Mouse (Mus musculus): ENCODE measurements around the gene Luzp1.

The Luzp1 gene

GRCm38 (mm10) chr4:136546279-136547045, 76.9 kb downstream of the Luzp1 start:
- DNase-seq (ENCODE audit: low read depth), result no peak

GRCm38 (mm10) chr4:136547721-136548120, 78.2 kb downstream of the Luzp1 start:
- no peak for DNase-seq (ENCODE audit: low read depth)

- DNase-seq (ENCODE audit: low read depth), result no peak
Observed at GRCm38 (mm10) chr4:136548381-136548801, 78.8 kb downstream of the Luzp1 start.

- no peak for DNase-seq (ENCODE audit: low read depth)
Observed at GRCm38 (mm10) chr4:136553108-136553507, 83.5 kb downstream of the Luzp1 start.

DNA sequence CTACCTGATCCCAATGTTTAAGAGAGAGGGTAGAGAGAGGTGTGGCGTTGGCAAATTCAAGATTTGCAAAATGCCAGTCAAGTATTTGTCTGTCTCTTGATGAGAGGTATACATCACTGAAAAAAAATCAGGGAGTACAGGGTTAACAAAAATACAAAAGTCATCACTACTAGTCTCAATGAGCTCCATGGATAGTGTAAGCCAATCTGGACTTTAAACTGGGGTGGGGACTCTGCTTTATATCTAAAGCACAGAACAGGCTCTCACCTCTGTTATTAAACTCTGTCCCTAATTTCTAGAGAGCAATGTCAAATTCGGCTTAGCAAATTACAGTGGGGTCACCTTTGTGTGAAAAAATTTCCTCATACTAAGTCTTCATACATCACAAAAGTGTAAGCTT, 88.1 kb downstream of the Luzp1 start:
- DNase-seq (ENCODE audit: low read depth), result no peak

DNA sequence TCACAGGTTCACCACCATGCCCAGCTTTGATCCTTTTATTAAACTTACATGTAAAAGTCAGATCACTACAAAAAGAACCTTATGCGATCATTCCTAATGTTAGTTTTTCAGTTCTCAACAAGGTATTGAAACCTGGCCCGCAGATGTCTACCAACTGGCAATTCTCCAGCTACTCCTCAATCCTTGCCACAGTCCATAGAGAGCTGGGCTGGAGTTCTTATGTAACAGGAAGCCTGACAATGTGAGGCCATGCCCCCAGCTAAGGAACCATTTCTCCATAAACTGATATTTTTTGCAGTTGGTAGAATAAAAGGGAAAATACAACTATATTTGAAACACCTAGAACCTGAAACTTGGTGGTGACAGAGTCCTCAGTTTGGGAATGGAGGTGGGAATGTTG, 90.1 kb downstream of the Luzp1 start:
- no peak for DNase-seq (ENCODE audit: low read depth)

DNA sequence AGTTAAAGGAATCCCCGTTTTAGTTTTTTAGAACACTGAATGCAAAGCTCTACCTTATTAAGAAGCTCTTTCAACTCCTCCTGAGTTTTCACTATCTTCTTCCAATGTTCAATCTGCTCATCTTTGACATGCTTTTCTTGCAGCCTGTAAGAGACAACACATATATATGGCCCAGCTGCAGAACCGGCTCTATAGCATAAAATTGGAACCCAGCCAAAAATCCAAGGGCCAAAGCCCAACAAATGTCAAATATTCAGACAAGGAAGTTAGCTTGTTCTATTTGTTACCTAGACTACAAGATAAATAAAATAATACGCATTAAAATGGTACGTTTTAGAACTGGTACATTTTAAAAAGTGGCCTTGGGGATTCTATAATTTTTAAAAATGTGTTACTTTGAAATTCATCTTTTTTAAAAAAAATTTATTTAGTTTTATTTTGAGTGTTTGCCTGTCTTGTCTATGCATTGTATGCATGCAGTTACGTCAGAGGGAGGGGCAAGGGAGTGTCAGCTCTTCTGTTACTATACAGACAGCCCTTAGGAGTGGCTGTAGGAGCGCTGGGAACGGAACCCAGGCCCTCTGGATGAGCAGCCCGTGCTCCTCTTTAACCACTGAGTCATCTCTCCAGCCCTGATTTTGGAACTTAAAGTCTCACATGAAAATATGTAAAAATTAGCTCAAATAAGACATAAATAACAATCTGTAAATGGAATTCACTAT, 90.9 kb downstream of the Luzp1 start:
- no peak for DNase-seq (ENCODE audit: low read depth)

- DNase-seq (ENCODE audit: low read depth), result no peak
Observed at GRCm38 (mm10) chr4:136562755-136563154, 93.2 kb downstream of the Luzp1 start.

DNA sequence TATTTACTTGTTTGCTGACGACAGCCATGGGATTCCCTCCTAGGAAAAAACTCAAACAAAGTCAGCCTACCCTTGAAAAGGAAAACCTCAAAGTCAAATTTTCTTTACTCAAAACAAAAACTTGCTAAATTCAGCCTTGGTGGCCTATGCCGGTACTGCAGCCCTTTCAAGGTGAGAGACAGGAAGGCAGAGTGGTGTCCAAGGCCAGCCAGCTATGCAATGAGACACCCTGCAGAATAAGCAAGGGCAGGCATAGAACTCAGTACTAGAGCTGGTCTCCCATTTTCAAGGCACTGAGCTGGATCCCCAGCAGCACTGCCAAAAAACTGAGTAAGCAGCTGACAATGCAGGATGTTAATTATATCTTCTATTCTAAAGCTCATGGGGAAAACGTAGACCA, 99.1 kb downstream of the Luzp1 start:
- DNase-seq (ENCODE audit: low read depth), result no peak

GRCm38 (mm10) chr4:136569998-136570397, 100.4 kb downstream of the Luzp1 start:
- peak; percentile 42 for DNase-seq (ENCODE audit: low read depth)

DNA sequence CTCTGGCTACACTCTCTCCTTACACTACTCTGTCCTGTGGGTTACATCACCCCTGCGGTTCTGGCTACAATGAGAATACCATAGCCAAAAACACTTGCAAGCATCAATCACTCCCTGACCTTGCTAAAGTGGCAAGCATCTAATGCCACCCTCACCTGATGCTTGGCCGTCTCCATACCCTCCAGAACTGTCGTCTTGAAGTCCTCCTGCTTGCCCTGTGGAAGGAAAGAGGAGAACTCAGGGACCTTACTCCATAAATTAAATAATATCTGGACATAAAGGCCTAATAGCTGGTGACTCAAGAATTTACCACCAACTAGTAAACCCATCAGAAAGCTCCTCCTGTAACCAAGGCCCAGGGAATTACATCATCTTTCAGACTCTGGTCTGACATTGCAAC, 112.3 kb downstream of the Luzp1 start:
- no peak for DNase-seq (ENCODE audit: low read depth)

GRCm38 (mm10) chr4:136587221-136587827, 117.8 kb downstream of the Luzp1 start:
- no peak for DNase-seq (ENCODE audit: low read depth)

GRCm38 (mm10) chr4:136588003-136588402, 118.4 kb downstream of the Luzp1 start:
- no peak for DNase-seq (ENCODE audit: low read depth)

DNA sequence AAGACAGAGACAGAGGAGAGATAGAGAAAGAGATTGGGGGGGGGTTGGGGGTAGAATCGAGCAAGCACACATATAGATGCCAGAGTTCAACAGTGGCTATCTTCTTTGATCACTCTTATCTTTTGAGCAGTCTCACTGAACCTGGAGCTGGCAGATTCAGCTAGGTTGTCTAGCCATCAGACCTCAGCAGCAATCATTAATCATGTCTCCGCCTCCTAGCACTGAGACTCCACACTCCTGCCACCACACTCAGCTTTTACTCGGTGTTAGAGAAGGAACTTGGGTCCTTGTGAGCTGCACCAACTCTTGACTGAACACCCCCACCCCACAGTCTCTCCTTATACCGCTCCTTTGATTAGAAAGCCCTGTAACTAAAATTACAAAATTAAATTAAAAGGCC, 122.5 kb downstream of the Luzp1 start:
- DNase-seq (ENCODE audit: low read depth), result no peak

DNA sequence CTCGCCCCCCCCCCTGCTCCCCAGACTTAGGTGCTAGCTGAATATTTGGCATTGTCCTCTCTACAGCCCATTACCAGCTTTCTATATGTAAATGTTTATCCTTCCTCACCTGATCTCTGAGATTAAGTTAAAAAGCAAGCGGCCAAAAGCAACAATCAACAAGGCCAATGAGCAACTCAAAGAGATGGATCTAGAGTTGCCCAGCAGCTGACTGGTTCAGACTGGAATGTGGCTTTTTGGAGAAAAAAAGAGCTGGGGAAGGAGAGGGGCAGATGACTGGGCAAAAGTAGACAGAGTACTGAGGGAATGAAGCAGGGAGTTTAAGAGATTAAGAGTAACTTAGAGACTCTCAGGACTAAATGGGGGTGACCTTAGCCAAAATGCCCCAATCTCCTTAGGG, 124.4 kb downstream of the Luzp1 start:
- DNase-seq (ENCODE audit: low read depth), result peak; percentile 18

DNA sequence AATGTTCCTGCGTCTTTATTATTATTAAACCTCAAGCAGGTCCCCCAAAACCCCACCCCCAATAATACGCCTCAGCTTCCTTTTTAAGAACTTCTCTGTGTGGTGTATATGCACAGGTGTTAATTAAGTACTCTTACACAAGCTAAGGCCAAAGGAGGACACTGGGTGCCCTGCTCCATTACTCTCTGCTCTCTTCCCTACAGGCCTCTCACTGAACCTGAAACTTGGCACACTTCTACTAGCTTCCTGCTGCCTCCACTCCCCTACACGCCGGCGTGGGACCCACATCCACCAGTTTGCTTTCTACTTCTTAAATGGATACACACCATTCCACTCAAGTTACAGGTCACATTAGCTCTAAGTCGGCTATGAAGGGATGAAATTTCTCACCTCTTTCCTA, 125.7 kb downstream of the Luzp1 start:
- no peak for DNase-seq (ENCODE audit: low read depth)

DNA sequence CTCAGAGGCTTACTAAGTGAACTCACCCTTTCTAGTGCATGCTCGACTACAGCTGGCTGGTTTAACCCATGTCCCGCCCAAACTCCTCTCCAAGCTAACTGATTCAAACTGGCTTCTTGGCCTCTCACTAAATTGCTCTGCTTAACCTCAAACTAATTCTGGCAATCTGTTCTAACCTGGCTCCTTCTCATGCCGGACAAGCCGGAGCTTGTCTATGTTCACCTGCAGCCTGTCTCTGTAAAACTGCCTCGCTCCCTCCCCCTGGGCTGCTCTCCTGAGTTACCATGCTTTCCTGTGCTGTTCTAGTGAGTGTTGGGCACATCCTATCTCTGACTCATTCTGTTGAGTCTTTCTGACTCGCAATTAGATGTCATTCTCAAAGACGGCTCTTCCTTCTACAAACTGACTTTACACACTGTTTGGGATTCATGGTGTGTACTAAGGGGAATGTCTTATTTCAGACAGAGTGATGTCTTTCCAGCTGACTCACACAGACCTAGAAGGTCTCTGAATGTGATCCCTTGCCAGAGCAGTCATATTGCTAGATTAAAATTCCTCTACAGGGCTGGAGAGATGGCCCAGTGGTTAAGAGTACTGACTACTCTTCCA, 128.8 kb downstream of the Luzp1 start:
- no peak for DNase-seq (ENCODE audit: low read depth)

- no peak for DNase-seq (ENCODE audit: low read depth)
Observed at GRCm38 (mm10) chr4:136599869-136600268, 130.3 kb downstream of the Luzp1 start.

- no peak for DNase-seq (ENCODE audit: low read depth)
Observed at GRCm38 (mm10) chr4:136600536-136600935, 131.0 kb downstream of the Luzp1 start.

- peak; percentile 25 for DNase-seq (ENCODE audit: low read depth)
Observed at GRCm38 (mm10) chr4:136601476-136601875, 131.9 kb downstream of the Luzp1 start.

DNA sequence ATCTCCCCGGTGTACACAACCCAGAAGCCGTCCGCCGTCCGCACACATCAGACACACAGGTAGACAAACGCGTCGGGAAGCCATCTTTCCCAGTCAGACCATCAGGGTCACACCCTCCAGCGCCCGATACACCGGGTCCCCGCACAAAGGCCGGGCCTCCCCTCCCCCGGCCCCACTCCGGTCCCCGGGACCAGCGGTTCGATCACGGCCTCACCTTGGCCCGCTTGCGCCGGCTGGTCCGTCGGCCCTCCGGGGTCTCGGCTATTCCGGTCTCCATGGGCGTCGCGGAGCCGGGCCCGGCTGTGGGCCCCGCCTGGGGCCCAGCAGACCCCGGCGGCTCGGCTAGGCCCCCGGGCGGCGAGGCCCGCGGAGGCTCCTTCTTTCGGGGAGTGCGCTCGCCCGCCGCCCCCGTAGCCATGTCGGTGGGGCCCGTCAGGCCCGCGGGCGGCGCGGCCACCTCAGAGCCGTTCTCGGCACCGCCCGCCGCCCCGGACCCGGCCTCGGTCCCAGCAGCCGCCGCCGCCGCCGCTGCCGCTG, 132.5 kb downstream of the Luzp1 start:
- DNase-seq (ENCODE audit: low read depth), result no peak

DNA sequence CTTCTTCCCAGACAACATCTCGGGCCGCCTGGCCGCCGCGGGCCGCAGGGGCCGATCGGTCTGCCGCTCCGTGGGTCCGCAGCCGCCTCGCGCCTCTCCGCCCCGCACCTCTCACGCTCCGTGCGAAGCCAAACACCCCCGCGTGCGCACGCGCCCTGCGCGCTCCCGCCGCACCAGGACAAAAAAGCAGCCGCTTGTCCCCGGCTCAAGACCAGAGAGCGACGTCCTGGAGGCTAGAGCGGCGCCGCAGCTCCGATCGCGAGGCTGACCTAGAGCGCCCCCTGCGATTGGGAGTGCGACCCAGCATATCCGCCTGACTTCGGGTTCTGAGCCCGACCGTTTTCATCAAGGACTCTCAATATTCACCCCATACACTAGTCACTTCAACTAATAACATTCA, 133.0 kb downstream of the Luzp1 start, which contains the start of gene Kdm1a:
Gene Kdm1a (minus strand): TSS at position 156 of the 400 bp plus-strand sequence.
- DNase-seq (ENCODE audit: low read depth), result peak; percentile 72

Data from fibroblast of lung, adult 2 months (primary cell).